Mouse (Mus musculus): ENCODE measurements around the gene Shisa2. TPM values are rescaled to one million over a fixed set of nuclear protein-coding genes. Genes with fewer than 3 reads are reported as not detected.
A peak's percentile ranks its signal among the peaks of the same experiment; 100 is the strongest.

Gene Shisa2
- 4.9 and 5.4 TPM in 2 replicates for polyA plus RNA-seq (2014; fragmentation: Nextera tagmentation; extraction: Ambion mirVana)

DNA sequence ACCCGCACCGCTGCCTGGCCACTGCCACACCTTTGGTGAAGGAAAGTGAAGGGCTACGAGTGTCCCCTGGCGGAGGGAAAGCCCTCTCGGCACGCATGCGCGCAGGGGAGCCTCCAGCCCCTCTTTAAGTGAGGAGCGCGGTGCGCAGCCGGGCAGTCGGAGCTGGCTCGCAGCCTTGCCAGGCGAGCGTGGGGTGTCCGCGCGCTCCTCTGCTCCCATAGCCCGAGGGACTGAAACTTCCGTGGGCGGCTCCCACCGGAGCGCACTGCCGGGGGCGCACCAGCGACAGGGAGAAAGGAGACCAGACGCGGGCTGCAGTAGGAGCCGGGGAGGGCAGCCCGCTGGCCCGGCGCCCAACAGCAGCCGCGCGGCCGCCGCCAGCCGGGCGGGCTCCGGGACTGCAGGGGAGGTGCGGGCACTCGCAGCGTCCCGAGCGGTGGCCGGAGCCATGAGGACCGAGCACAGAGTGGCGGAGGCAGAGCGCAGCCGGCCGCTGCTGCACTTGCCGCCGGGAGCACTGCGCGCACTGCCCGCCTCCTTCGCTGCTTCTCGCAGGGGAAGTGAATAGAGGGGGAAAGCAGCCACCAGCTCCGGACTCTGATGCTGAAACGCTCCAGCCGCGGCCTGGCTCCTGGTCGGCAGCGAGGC is at the start of gene Shisa2:
Shisa2 (plus strand) TSS at position 151 of the 648 bp plus-strand sequence.
- peak within 1 kb of the TSS; percentile 61 for H3K4me3 ChIP-seq (replicated peaks; ENCODE audit: low read depth, low read length)
- H3K9ac ChIP-seq (replicated peaks; ENCODE audit: low read length): peak within 1 kb of the TSS; percentile 58
- H3K9me3 ChIP-seq (ENCODE audit: control insufficient read depth, low read length): no peaks in the 10 kb centered on the region
- H3K27ac ChIP-seq (replicated peaks; ENCODE audit: low read depth, low read length): peak within 1 kb of the TSS; percentile 76
- DNase-seq (peak; percentile 95), ATAC-seq (ENCODE audit: low FRiP score, low TSS enrichment) (peak; percentile 87)
- peaks cover 8% of the 10 kb centered on the region; the same call in 1 of the 2 replicates for H3K27me3 ChIP-seq (ENCODE audit: control insufficient read depth, insufficient read depth, low read length)
- H3K4me1 ChIP-seq (ENCODE audit: control insufficient read depth, insufficient read depth, low read length): peaks cover 7% of the 10 kb centered on the region; the same call in 1 of the 2 replicates
- under 1% methylated on average over 65 of the region's 65 CpGs for WGBS
- 0 out of 2 replicates have a peak, but pooled peaks cover 4% of the 10 kb centered on the region for H3K36me3 ChIP-seq (ENCODE audit: control insufficient read depth, insufficient read depth, low read length)
- H3K4me2 ChIP-seq (ENCODE audit: low read length): peak within 1 kb of the TSS; percentile 83

- H3K4me2 ChIP-seq (ENCODE audit: low read length): no peak overlapping the region
- no peaks in the 10 kb centered on the region for H3K4me1 ChIP-seq (ENCODE audit: control insufficient read depth, insufficient read depth, low read length)
- H3K9me3 ChIP-seq (ENCODE audit: control insufficient read depth, low read length): no peaks in the 10 kb centered on the region
- H3K36me3 ChIP-seq (ENCODE audit: control insufficient read depth, insufficient read depth, low read length): peaks cover 42% of the 10 kb centered on the region
- DNase-seq: no peak
- no peak for ATAC-seq (ENCODE audit: low FRiP score, low TSS enrichment)
- no peaks in the 10 kb centered on the region for H3K27me3 ChIP-seq (ENCODE audit: control insufficient read depth, insufficient read depth, low read length)
- no peak overlapping the region for H3K4me3 ChIP-seq (replicated peaks; ENCODE audit: low read depth, low read length)
- no peak overlapping the region for H3K9ac ChIP-seq (replicated peaks; ENCODE audit: low read length)
- H3K27ac ChIP-seq (replicated peaks; ENCODE audit: low read depth, low read length): no peak overlapping the region
- WGBS: 94% methylated on average over 5 of the region's 5 CpGs
Measured at GRCm38 (mm10) chr14:59576385-59576784, 48.7 kb upstream of the Shisa2 start.

GRCm38 (mm10) chr14:59590614-59591013 is 34.5 kb upstream of the Shisa2 start:
- whole genome bisulfite sequencing: 87% methylated on average over 1 of the region's 1 CpGs
- no peak overlapping the region for H3K27ac ChIP-seq (replicated peaks; ENCODE audit: low read depth, low read length)
- DNase-seq (no peak), ATAC-seq (ENCODE audit: low FRiP score, low TSS enrichment) (no peak)
- H3K9me3 ChIP-seq (ENCODE audit: control insufficient read depth, low read length): no peaks in the 10 kb centered on the region
- no peak overlapping the region for H3K4me2 ChIP-seq (ENCODE audit: low read length)
- peaks cover 61% of the 10 kb centered on the region for H3K36me3 ChIP-seq (ENCODE audit: control insufficient read depth, insufficient read depth, low read length)
- no peaks in the 10 kb centered on the region for H3K4me1 ChIP-seq (ENCODE audit: control insufficient read depth, insufficient read depth, low read length)
- no peaks in the 10 kb centered on the region for H3K27me3 ChIP-seq (ENCODE audit: control insufficient read depth, insufficient read depth, low read length)
- no peak overlapping the region for H3K9ac ChIP-seq (replicated peaks; ENCODE audit: low read length)
- H3K4me3 ChIP-seq (replicated peaks; ENCODE audit: low read depth, low read length): no peak overlapping the region

DNA sequence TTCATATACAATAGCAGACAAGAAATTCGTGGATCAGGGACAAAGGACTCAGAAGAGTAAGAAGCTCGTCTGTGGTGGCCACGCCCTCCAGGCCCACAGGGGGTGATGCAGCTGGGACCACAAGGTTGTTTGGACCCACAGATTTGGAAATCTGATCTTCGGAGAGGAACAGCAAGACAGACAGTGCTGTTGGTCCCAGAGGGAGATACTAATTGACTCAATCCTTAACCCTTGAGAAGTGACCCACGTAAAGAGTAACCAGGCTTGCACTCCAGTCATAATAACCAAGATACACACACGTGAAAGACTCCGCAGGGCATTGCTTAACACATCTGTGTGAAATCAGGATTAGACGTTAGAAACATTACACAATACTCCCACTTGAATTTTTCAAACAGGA is 33.2 kb upstream of the Shisa2 start:
- no peaks in the 10 kb centered on the region for H3K9me3 ChIP-seq (ENCODE audit: control insufficient read depth, low read length)
- ATAC-seq (ENCODE audit: low FRiP score, low TSS enrichment) (no peak), DNase-seq (no peak)
- no peak overlapping the region for H3K4me2 ChIP-seq (ENCODE audit: low read length)
- WGBS: 71% methylated on average over 8 of the region's 8 CpGs
- H3K27ac ChIP-seq (replicated peaks; ENCODE audit: low read depth, low read length): no peak overlapping the region
- H3K4me1 ChIP-seq (ENCODE audit: control insufficient read depth, insufficient read depth, low read length): peaks cover 5% of the 10 kb centered on the region
- no peak overlapping the region for H3K9ac ChIP-seq (replicated peaks; ENCODE audit: low read length)
- no peaks in the 10 kb centered on the region for H3K27me3 ChIP-seq (ENCODE audit: control insufficient read depth, insufficient read depth, low read length)
- no peak overlapping the region for H3K4me3 ChIP-seq (replicated peaks; ENCODE audit: low read depth, low read length)
- peaks cover 48% of the 10 kb centered on the region for H3K36me3 ChIP-seq (ENCODE audit: control insufficient read depth, insufficient read depth, low read length)

- no peaks in the 10 kb centered on the region for H3K27me3 ChIP-seq (ENCODE audit: control insufficient read depth, insufficient read depth, low read length)
- H3K9me3 ChIP-seq (ENCODE audit: control insufficient read depth, low read length): no peaks in the 10 kb centered on the region
- no peak for DNase-seq
- WGBS: 94% methylated on average over 3 of the region's 3 CpGs
- ATAC-seq (ENCODE audit: low FRiP score, low TSS enrichment): no peak
- H3K27ac ChIP-seq (replicated peaks; ENCODE audit: low read depth, low read length): no peak overlapping the region
- peaks cover 45% of the 10 kb centered on the region for H3K36me3 ChIP-seq (ENCODE audit: control insufficient read depth, insufficient read depth, low read length)
- H3K4me2 ChIP-seq (ENCODE audit: low read length): no peak overlapping the region
- peaks cover 7% of the 10 kb centered on the region for H3K4me1 ChIP-seq (ENCODE audit: control insufficient read depth, insufficient read depth, low read length)
- H3K9ac ChIP-seq (replicated peaks; ENCODE audit: low read length): no peak overlapping the region
- no peak overlapping the region for H3K4me3 ChIP-seq (replicated peaks; ENCODE audit: low read depth, low read length)
Measured at GRCm38 (mm10) chr14:59592593-59592992, 32.5 kb upstream of the Shisa2 start.

GRCm38 (mm10) chr14:59594988-59595387 is 30.1 kb upstream of the Shisa2 start:
- no peaks in the 10 kb centered on the region for H3K9me3 ChIP-seq (ENCODE audit: control insufficient read depth, low read length)
- 94% methylated on average over 3 of the region's 3 CpGs for WGBS
- H3K36me3 ChIP-seq (ENCODE audit: control insufficient read depth, insufficient read depth, low read length): peaks cover 24% of the 10 kb centered on the region
- H3K27ac ChIP-seq (replicated peaks; ENCODE audit: low read depth, low read length): no peak overlapping the region
- H3K4me2 ChIP-seq (ENCODE audit: low read length): no peak overlapping the region
- DNase-seq (no peak), ATAC-seq (ENCODE audit: low FRiP score, low TSS enrichment) (no peak)
- H3K4me3 ChIP-seq (replicated peaks; ENCODE audit: low read depth, low read length): no peak overlapping the region
- no peak overlapping the region for H3K9ac ChIP-seq (replicated peaks; ENCODE audit: low read length)
- H3K4me1 ChIP-seq (ENCODE audit: control insufficient read depth, insufficient read depth, low read length): peaks cover 12% of the 10 kb centered on the region
- H3K27me3 ChIP-seq (ENCODE audit: control insufficient read depth, insufficient read depth, low read length): no peaks in the 10 kb centered on the region

DNA sequence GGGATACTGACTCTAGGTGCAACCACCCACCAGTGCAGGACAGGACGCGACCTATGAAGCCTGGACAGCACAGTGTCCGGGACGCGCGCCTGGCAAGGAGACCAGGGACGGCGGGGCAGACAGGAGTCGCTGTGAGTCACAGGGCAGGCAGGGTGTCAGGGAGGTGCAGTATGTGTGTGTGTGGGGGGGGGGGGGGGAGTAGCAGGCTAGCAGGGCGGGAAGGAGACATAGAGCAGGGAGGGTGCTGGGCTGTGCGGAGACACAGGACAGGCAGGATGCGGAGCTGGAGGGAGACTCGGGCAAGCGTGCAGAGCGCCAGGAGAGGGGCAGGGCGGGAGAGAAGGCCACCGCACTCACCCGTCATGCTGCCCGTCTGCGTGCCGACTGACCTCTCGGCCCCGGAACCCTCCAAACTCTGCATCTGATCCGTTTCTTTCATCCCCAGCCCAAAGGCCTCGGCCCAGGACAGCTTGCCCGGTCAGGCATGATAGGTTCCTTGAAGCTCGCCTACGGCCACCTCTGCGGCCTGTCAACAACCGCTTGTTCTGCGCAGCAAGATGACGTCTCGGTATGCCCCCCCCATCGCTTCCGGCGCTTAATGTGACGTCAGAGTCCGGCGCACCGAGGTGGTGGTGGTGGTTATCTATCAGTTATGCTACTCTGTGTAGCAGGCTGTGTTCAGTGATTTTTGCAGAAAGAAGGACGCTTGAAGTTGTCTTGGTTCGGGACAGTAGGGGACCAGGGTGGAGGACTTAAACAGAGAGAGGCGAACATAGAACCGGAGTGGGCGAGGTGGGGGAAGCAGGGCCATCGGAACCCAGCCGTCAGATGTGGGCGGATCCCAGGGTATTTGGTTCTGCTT is 27.5 kb upstream of the Shisa2 start, which contains the start of gene Cdadc1:
Cdadc1 (minus strand) TSS at position 562 of the 862 bp plus-strand sequence.
- H3K36me3 ChIP-seq (ENCODE audit: control insufficient read depth, insufficient read depth, low read length): peaks cover 10% of the 10 kb centered on the region
- peak; percentile 95 for DNase-seq
- peak; percentile 94 for ATAC-seq (ENCODE audit: low FRiP score, low TSS enrichment)
- peak within 1 kb of the TSS; percentile 86 for H3K4me2 ChIP-seq (ENCODE audit: low read length)
- H3K9me3 ChIP-seq (ENCODE audit: control insufficient read depth, low read length): no peaks in the 10 kb centered on the region
- peak within 1 kb of the TSS; percentile 89 for H3K27ac ChIP-seq (replicated peaks; ENCODE audit: low read depth, low read length)
- peak within 1 kb of the TSS; percentile 94 for H3K4me3 ChIP-seq (replicated peaks; ENCODE audit: low read depth, low read length)
- under 1% methylated on average over 45 of the region's 48 CpGs for WGBS
- H3K27me3 ChIP-seq (ENCODE audit: control insufficient read depth, insufficient read depth, low read length): no peaks in the 10 kb centered on the region
- peaks cover 12% of the 10 kb centered on the region for H3K4me1 ChIP-seq (ENCODE audit: control insufficient read depth, insufficient read depth, low read length)
- peak within 1 kb of the TSS; percentile 80 for H3K9ac ChIP-seq (replicated peaks; ENCODE audit: low read length)

GRCm38 (mm10) chr14:59598260-59598627 is 26.9 kb upstream of the Shisa2 start:
- H3K27me3 ChIP-seq (ENCODE audit: control insufficient read depth, insufficient read depth, low read length): no peaks in the 10 kb centered on the region
- H3K36me3 ChIP-seq (ENCODE audit: control insufficient read depth, insufficient read depth, low read length): peaks cover 7% of the 10 kb centered on the region; the same call in 1 of the 2 replicates
- peak; percentile 44 for ATAC-seq (ENCODE audit: low FRiP score, low TSS enrichment)
- DNase-seq: no peak
- H3K4me3 ChIP-seq (replicated peaks; ENCODE audit: low read depth, low read length): peak overlapping the region; percentile 94
- no peaks in the 10 kb centered on the region for H3K9me3 ChIP-seq (ENCODE audit: control insufficient read depth, low read length)
- H3K9ac ChIP-seq (replicated peaks; ENCODE audit: low read length): peak overlapping the region; percentile 80
- H3K4me2 ChIP-seq (ENCODE audit: low read length): peak overlapping the region; percentile 86
- peak overlapping the region; percentile 89 for H3K27ac ChIP-seq (replicated peaks; ENCODE audit: low read depth, low read length)
- peaks cover 12% of the 10 kb centered on the region for H3K4me1 ChIP-seq (ENCODE audit: control insufficient read depth, insufficient read depth, low read length)
- 4% methylated on average over 8 of the region's 8 CpGs for WGBS
